Mouse (Mus musculus) testis, adult 2 months (tissue): ENCODE measurements around the gene Xkr8. TPM values are rescaled to one million over a fixed set of nuclear protein-coding genes. Genes with fewer than 3 reads are reported as not detected.

Experiments
- H3K27ac ChIP-seq: fragments of 200-500 bp; 2 replicates; pipeline ENCODE4 v1.5.1; 2012; ENCODE audit warnings: low read depth, low read length; ENCODE audit not compliant: control insufficient read depth, insufficient read depth
- H3K27me3 ChIP-seq: fragments of 200-500 bp; 2 replicates; pipeline ENCODE4 v1.6.1; 2012; ENCODE audit warnings: mild to moderate bottlenecking, low read length, moderate library complexity; ENCODE audit not compliant: control insufficient read depth, insufficient read depth
- H3K36me3 ChIP-seq: fragments of 200-500 bp; 2 replicates; pipeline ENCODE4 v1.6.1; 2012; ENCODE audit warnings: mild to moderate bottlenecking, low read length; ENCODE audit not compliant: control insufficient read depth, insufficient read depth
- H3K4me1 ChIP-seq: fragments of 200-500 bp; 2 replicates; pipeline ENCODE4 v1.6.1; 2012; ENCODE audit warnings: low read length; ENCODE audit not compliant: control insufficient read depth, insufficient read depth
- H3K4me3 ChIP-seq: fragments of 200-500 bp; 2 replicates; pipeline ENCODE4 v1.5.1; 2012; ENCODE audit warnings: low read depth, mild to moderate bottlenecking, low read length, moderate library complexity, mixed read lengths; ENCODE audit not compliant: control insufficient read depth
- CTCF ChIP-seq: fragments of 200-500 bp; IDR thresholded peaks from 2 replicates; pipeline ENCODE4 v1.5.1; 2012; ENCODE audit warnings: low read depth, mild to moderate bottlenecking, inconsistent platforms, low read length, moderate library complexity; ENCODE audit not compliant: control insufficient read depth, insufficient read depth, insufficient replicate concordance
- POLR2A ChIP-seq: fragments of 200-500 bp; IDR thresholded peaks from 2 replicates; pipeline ENCODE4 v1.6.1; 2012; ENCODE audit warnings: low read depth, mild to moderate bottlenecking, inconsistent platforms, low read length, moderate library complexity; ENCODE audit not compliant: control insufficient read depth
- polyA plus RNA-seq: library from polyadenylated mRNA; depleted of rRNA; stranded (reverse); fragments of >200 nt; gene quantifications from 2 replicates; pipeline ENCODE4 v1.2.3, GENCODE M21; 2012; rRNA removed

The Xkr8 gene
- polyA plus RNA-seq, 1 experiment = 141 TPM

GRCm38 (mm10) chr4:132693366-132693765 is 39.0 kb downstream of the Xkr8 start:
- H3K27me3 ChIP-seq = no peaks in the 10 kb centered on the region
- TF ChIP-seq POLR2A (no peak), CTCF (no peak)
- H3K36me3 ChIP-seq = no peaks in the 10 kb centered on the region; the same call in none of the 2 replicates
- H3K27ac ChIP-seq = no peak overlapping the region
- H3K4me3 ChIP-seq = no peak overlapping the region
- H3K4me1 ChIP-seq = no peaks in the 10 kb centered on the region

GRCm38 (mm10) chr4:132689634-132690033 is 42.7 kb downstream of the Xkr8 start:
- H3K4me1 ChIP-seq = no peaks in the 10 kb centered on the region
- no peak overlapping the region for H3K27ac ChIP-seq
- TF ChIP-seq CTCF (no peak), POLR2A (no peak)
- no peaks in the 10 kb centered on the region for H3K27me3 ChIP-seq
- H3K4me3 ChIP-seq = no peak overlapping the region
- no peaks in the 10 kb centered on the region; the same call in none of the 2 replicates for H3K36me3 ChIP-seq

- TF ChIP-seq CTCF = peak; percentile 59; the same call in 1 of the 2 replicates
- no peak for TF ChIP-seq POLR2A
- H3K27ac ChIP-seq = no peak overlapping the region
- H3K27me3 ChIP-seq = no peaks in the 10 kb centered on the region
- H3K4me1 ChIP-seq = no peaks in the 10 kb centered on the region
- H3K4me3 ChIP-seq = no peak overlapping the region
- peaks cover 4% of the 10 kb centered on the region for H3K36me3 ChIP-seq
These were observed 55.4 kb downstream of the Xkr8 start for GRCm38 (mm10) chr4:132676771-132677539.

Other genes with a start within 250 kb of the Xkr8 start
- gene Sesn2, start 222.0 kb downstream of the Xkr8 start, polyA plus RNA-seq = 18.0 and 19.4 TPM in 2 replicates
- 328 TPM in 2 replicates for gene Atpif1, start 198.9 kb downstream of the Xkr8 start, polyA plus RNA-seq
- gene Dnajc8, start 197.0 kb downstream of the Xkr8 start, polyA plus RNA-seq = 22.8 and 24.8 TPM in 2 replicates
- gene Ptafr, start 168.5 kb downstream of the Xkr8 start, polyA plus RNA-seq = 0.28 and 0.46 TPM in 2 replicates
- gene Eya3, start 93.6 kb downstream of the Xkr8 start, polyA plus RNA-seq = 56.3 and 65.2 TPM in 2 replicates
- 2.8 and 3.7 TPM in 2 replicates for gene Smpdl3b, start 24.7 kb upstream of the Xkr8 start, polyA plus RNA-seq
- gene Rpa2, start 35.8 kb upstream of the Xkr8 start, polyA plus RNA-seq = 15.5 and 18.0 TPM in 2 replicates
- 0.25 and 0.57 TPM in 2 replicates for gene Themis2, start 63.8 kb upstream of the Xkr8 start, polyA plus RNA-seq
- 19.7 and 21.6 TPM in 2 replicates for gene Ppp1r8, start 110.6 kb upstream of the Xkr8 start, polyA plus RNA-seq
- 13.7 and 17.7 TPM in 2 replicates for gene Stx12, start 152.0 kb upstream of the Xkr8 start, polyA plus RNA-seq
- gene Fam76a, start 190.0 kb upstream of the Xkr8 start, polyA plus RNA-seq = 102 and 111 TPM in 2 replicates
- 0.85 and 1.0 TPM in 2 replicates for gene Fgr, start 241.5 kb upstream of the Xkr8 start, polyA plus RNA-seq